Mouse (Mus musculus) frontal cortex, postnatal 14 days (tissue): ENCODE measurements around the gene Snu13.

Experiments used
- DNase-seq, 2 experiments: peaks; one replicate each; pipeline ENCODE4 v3.0.0; 2022; ENCODE audit warnings: low spot score in 2 of 2

Snu13 gene

DNA sequence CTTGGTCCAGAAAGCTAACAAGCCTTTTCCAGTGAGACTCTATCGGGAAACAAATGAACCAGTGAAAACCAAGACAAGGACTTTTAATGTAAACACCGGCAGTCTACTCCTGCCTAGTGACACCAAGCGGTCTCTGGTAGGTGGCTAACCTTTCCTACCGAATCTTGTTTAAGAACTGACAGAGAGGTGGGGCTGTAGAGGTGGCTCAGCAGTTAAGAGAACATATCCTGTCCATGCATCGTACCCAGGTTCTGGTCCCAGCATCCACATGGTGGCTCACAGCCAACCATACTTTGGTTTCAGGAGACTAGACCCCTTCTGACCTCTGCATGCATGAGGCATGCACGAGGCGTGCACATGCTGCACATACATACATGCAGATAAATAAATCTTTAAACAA, 20.1 kb downstream of the Snu13 start:
- no peak for DNase-seq

GRCm38 (mm10) chr15:82023965-82024635, 23.3 kb downstream of the Snu13 start:
- no peak for DNase-seq

GRCm38 (mm10) chr15:82022535-82023088, 24.8 kb downstream of the Snu13 start:
- DNase-seq: no peak

- no peak for DNase-seq
Observed at GRCm38 (mm10) chr15:82019288-82019687, 28.1 kb downstream of the Snu13 start.

GRCm38 (mm10) chr15:82017461-82017860, 29.9 kb downstream of the Snu13 start:
- DNase-seq: no peak

DNA sequence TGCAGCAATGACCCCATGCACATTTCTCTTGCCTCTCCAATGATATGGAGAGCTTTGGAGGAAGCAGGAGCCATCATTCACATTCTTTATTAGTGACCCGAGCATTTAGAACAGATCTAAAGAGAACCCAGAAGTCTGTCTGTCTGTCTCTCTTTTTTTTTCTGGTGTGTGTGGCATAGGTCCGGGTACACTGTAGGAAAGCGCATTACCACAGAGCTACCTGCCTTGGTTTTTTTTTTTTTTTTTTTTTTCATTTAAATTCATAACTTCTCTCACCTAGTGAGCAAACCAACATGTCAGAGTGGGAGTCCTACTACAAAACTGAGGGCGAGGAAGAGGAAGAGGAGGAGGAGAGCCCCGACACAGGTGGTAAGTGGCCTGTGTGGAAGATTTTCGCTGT, 30.6 kb downstream of the Snu13 start:
- DNase-seq: no peak

DNA sequence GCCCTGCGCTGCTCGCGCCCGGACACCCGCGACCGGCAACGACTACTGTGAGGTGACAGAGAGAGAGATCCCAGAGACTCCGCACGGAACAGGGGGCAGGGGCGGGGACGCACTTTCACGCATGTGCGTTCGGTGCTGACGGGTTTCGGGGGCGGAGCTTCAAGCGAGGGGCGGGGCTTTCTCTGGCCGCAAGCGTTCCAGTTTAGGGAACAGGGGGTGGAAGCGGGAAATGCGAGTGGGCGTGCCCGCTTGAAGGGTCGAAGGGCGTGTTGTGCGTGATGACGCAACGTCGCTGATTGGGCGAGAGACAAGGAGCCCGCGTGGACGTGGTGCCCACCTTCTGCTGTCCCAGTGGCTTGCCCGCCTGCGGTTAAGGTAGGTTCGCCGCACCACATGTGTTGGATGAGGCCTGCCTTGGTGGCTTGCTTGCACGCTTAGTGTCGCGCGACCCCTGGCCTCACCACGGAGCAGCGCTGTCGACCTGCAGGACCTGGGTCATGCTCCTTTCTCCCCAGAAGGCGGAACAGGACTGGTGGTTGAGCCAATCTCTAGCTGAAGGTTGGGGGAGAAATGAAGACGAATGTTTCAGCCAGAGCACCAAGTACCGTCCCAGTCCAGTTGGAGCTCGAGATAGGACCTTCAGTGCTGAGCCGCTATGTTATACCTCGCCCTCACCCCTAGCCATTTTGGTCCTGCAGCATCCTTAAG, 31.1 kb downstream of the Snu13 start:
- peak; percentile 99 to 100 for DNase-seq

- DNase-seq: peak; percentile 24 to 25
Observed at GRCm38 (mm10) chr15:82015392-82016100, 31.9 kb downstream of the Snu13 start.

DNA sequence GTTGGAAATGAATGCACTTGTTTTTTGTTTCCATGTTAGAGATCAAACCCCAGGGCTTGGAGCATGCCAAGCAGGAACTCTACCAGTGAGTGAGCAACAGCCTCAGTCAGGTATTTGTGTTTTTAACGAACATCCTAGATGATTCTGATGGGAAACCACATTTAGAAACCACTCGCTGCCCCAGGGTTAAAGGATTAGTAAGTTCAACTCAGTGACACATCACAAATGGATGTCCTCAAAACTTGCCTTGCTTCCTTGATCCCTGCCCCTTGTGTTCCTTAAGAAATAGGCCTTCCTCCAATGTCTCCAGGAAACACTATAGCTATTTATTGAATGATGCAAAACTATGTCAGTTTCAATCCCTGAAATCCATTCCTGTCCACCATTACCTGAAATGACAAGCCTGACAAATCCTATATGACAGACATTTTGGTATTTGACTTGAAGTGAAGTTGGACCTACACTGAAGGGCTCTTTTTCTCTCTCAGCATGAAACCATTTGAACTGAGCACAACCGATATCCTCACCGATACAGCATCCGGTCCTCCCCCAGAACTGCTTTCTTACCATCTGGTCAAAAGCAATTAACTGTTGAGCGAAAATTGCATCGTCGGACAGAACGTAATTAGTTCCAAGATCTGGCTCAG, 32.5 kb downstream of the Snu13 start:
- no peak for DNase-seq

GRCm38 (mm10) chr15:82011947-82012346, 35.5 kb downstream of the Snu13 start:
- no peak for DNase-seq

- no peak for DNase-seq
Observed at GRCm38 (mm10) chr15:82004257-82004656, 43.1 kb downstream of the Snu13 start.

GRCm38 (mm10) chr15:81993992-81994391, 53.4 kb downstream of the Snu13 start:
- DNase-seq: no peak

GRCm38 (mm10) chr15:81990549-81990948, 56.8 kb downstream of the Snu13 start:
- no peak for DNase-seq
